Mouse (Mus musculus): ENCODE results near the gene Fbxw25. TPM values are rescaled to one million over a fixed set of nuclear protein-coding genes. Genes with fewer than 3 reads are reported as not detected.
"Not testable (repeated sequence)": the region's sequence is repeated elsewhere in the genome, so short reads cannot be mapped to it uniquely, and the experiment has no call there.

Fbxw25 gene
- polyA plus RNA-seq (2015; fragmentation: Nextera tagmentation; extraction: Ambion mirVana) = not detected in 2 replicates

- H3K27me3 ChIP-seq, H3K4me2 ChIP-seq, ATAC-seq: not testable (repeated sequence)
These were observed at the start of gene Fbxw25 for GRCm38 (mm10) chr9:109664552-109664951. Fbxw25 (minus strand) TSS chr9:109664652.

GRCm38 (mm10) chr9:109702600-109702999 is 38.1 kb upstream of the Fbxw25 start, which contains the start of gene Fbxw18:
Fbxw18 (minus strand) TSS chr9:109702700.
- ATAC-seq = not testable (repeated sequence)

More at GRCm38 (mm10) chr9:109664552-109664951, at the start of gene Fbxw25:
- H3K36me3 ChIP-seq (ENCODE audit: poor library complexity, severe bottlenecking); H3K4me1 ChIP-seq; H3K4me3 ChIP-seq; H3K9ac ChIP-seq; H3K9me3 ChIP-seq (replicated peaks); H3K27ac ChIP-seq: not testable (repeated sequence)
- 68% methylated on average over 2 of the region's 2 CpGs for WGBS

GRCm38 (mm10) chr9:109685299-109685698 is 20.8 kb upstream of the Fbxw25 start:
- WGBS = 11% methylated on average over 1 of the region's 1 CpGs
- Histone ChIP-seq H3K9ac (no peak overlapping the region), H3K9me3 (replicated peaks) (no peaks in the 10 kb centered on the region), H3K27ac (no peak overlapping the region), H3K4me2 (no peak overlapping the region), H3K4me3 (no peak overlapping the region), H3K4me1 (no peaks in the 10 kb centered on the region), H3K36me3 (ENCODE audit: poor library complexity, severe bottlenecking) (no peaks in the 10 kb centered on the region), H3K27me3 (no peaks in the 10 kb centered on the region)
- ATAC-seq = no peak

More at GRCm38 (mm10) chr9:109702600-109702999, 38.1 kb upstream of the Fbxw25 start, which contains the start of gene Fbxw18:
- not testable (repeated sequence) for H3K9ac ChIP-seq; H3K27me3 ChIP-seq; H3K4me1 ChIP-seq; H3K36me3 ChIP-seq (ENCODE audit: poor library complexity, severe bottlenecking); H3K4me2 ChIP-seq; H3K4me3 ChIP-seq; H3K27ac ChIP-seq; H3K9me3 ChIP-seq (replicated peaks)
- WGBS = 80% methylated on average over 4 of the region's 4 CpGs

- H3K36me3 ChIP-seq (ENCODE audit: poor library complexity, severe bottlenecking); H3K4me1 ChIP-seq; H3K9ac ChIP-seq; H3K27me3 ChIP-seq; H3K9me3 ChIP-seq (replicated peaks); H3K4me3 ChIP-seq; H3K27ac ChIP-seq; ATAC-seq; H3K4me2 ChIP-seq: not testable (repeated sequence)
- 87% methylated on average over 2 of the region's 2 CpGs for WGBS
These were observed 38.5 kb downstream of the Fbxw25 start, which contains the start of gene Fbxw24 for GRCm38 (mm10) chr9:109625957-109626356. Fbxw24 (minus strand) TSS chr9:109626057.

GRCm38 (mm10) chr9:109606837-109607236 is 57.6 kb downstream of the Fbxw25 start:
- H3K4me2 ChIP-seq; ATAC-seq; H3K4me1 ChIP-seq; H3K9me3 ChIP-seq (replicated peaks); H3K27me3 ChIP-seq; H3K36me3 ChIP-seq (ENCODE audit: poor library complexity, severe bottlenecking); H3K27ac ChIP-seq; H3K4me3 ChIP-seq; H3K9ac ChIP-seq: not testable (repeated sequence)
- WGBS = 42% methylated on average over 5 of the region's 5 CpGs

GRCm38 (mm10) chr9:109602128-109602527 is 62.3 kb downstream of the Fbxw25 start:
- WGBS = 56% methylated on average over 2 of the region's 2 CpGs
- H3K9me3 ChIP-seq (replicated peaks); H3K36me3 ChIP-seq (ENCODE audit: poor library complexity, severe bottlenecking); H3K4me3 ChIP-seq; ATAC-seq; H3K9ac ChIP-seq; H3K27ac ChIP-seq; H3K27me3 ChIP-seq; H3K4me2 ChIP-seq; H3K4me1 ChIP-seq: not testable (repeated sequence)

- Histone ChIP-seq H3K4me3 (no peak overlapping the region), H3K36me3 (ENCODE audit: poor library complexity, severe bottlenecking) (no peaks in the 10 kb centered on the region), H3K4me2 (no peak overlapping the region), H3K9ac (no peak overlapping the region), H3K4me1 (no peaks in the 10 kb centered on the region), H3K27ac (no peak overlapping the region), H3K9me3 (replicated peaks) (no peaks in the 10 kb centered on the region), H3K27me3 (no peaks in the 10 kb centered on the region)
- no peak for ATAC-seq
These were observed 67.2 kb downstream of the Fbxw25 start for GRCm38 (mm10) chr9:109597226-109597625.

Other genes starting within 250 kb of the Fbxw25 start
- gene Fbxw16, start 215.5 kb downstream of the Fbxw25 start, polyA plus RNA-seq (2015; fragmentation: Nextera tagmentation; extraction: Ambion mirVana) = not detected in 2 replicates
- not detected in 2 replicates for gene Fbxw19, start 168.8 kb downstream of the Fbxw25 start, polyA plus RNA-seq (2015; fragmentation: Nextera tagmentation; extraction: Ambion mirVana)
- not detected in 2 replicates for gene Fbxw15, start 96.4 kb downstream of the Fbxw25 start, polyA plus RNA-seq (2015; fragmentation: Nextera tagmentation; extraction: Ambion mirVana)
- gene Fbxw24, start 38.6 kb downstream of the Fbxw25 start, polyA plus RNA-seq (2015; fragmentation: Nextera tagmentation; extraction: Ambion mirVana) = not detected in 2 replicates
- gene Fbxw18, start 38.0 kb upstream of the Fbxw25 start, polyA plus RNA-seq (2015; fragmentation: Nextera tagmentation; extraction: Ambion mirVana) = not detected in 2 replicates
- gene Fbxw26, start 81.4 kb upstream of the Fbxw25 start, polyA plus RNA-seq (2015; fragmentation: Nextera tagmentation; extraction: Ambion mirVana) = not detected in 2 replicates
- not detected in 2 replicates for gene Fbxw27, start 126.0 kb upstream of the Fbxw25 start, polyA plus RNA-seq (2015; fragmentation: Nextera tagmentation; extraction: Ambion mirVana)
- not detected in 2 replicates for gene Spink8, start 147.6 kb upstream of the Fbxw25 start, polyA plus RNA-seq (2015; fragmentation: Nextera tagmentation; extraction: Ambion mirVana)
- gene Nme6, start 168.1 kb upstream of the Fbxw25 start, polyA plus RNA-seq (2015; fragmentation: Nextera tagmentation; extraction: Ambion mirVana) = 76.4 and 80.2 TPM in 2 replicates
- gene Camp, start 185.0 kb upstream of the Fbxw25 start, polyA plus RNA-seq (2015; fragmentation: Nextera tagmentation; extraction: Ambion mirVana) = 0.33 and 0.45 TPM in 2 replicates
- 26.1 and 28.5 TPM in 2 replicates for gene Cdc25a, start 210.9 kb upstream of the Fbxw25 start, polyA plus RNA-seq (2015; fragmentation: Nextera tagmentation; extraction: Ambion mirVana)